17 mouse cellular contexts compared by ENCODE assay signal in genomic region chr3:79564875-79565606, GRCm38 (mm10). TPM values are rescaled to one million over a fixed set of nuclear protein-coding genes. Genes with fewer than 3 reads are reported as not detected.
DNase-seq lines count a peak whose midpoint lies in the region; ATAC-seq lines count a peak whose summit lies in the region.
"Had no signal": no experiment of that assay in that cellular context is flagged by ENCODE, and none has a peak within 500 bp of the region (broad histone marks: within the 10 kb centered on the region; RNA-seq: fewer than 3 reads in every experiment).

No protein-coding gene starts in this region.

- no peak overlapping the region; the same call in 1 of the 2 replicates for H3K4me2 ChIP-seq in heart, embryonic 12.5 days
- H3K4me2 ChIP-seq in liver, embryonic 12.5 days: peak overlapping the region; percentile 90

- no peak overlapping the region for H3K4me3 ChIP-seq in heart, embryonic 12.5 days
- H3K4me3 ChIP-seq in heart, embryonic 10.5 days: no peak overlapping the region
- H3K4me3 ChIP-seq in megakaryocyte, embryonic 14.5 days (replicated peaks): peak overlapping the region; percentile 47
- H3K4me3 ChIP-seq in liver, embryonic 12.5 days: peak overlapping the region; percentile 97
- H3K4me3 ChIP-seq in embryonic facial prominence, embryonic 10.5 days: no peak overlapping the region
- H3K4me3 ChIP-seq: forebrain, embryonic 15.5 days had no signal

- H3K36me3 ChIP-seq in heart, embryonic 12.5 days: no peaks in the 10 kb centered on the region
- no peaks in the 10 kb centered on the region for H3K36me3 ChIP-seq in heart, embryonic 10.5 days
- H3K36me3 ChIP-seq in megakaryocyte, embryonic 14.5 days (replicated peaks; ENCODE audit: low read length): no peaks in the 10 kb centered on the region
- peaks cover 3% of the 10 kb centered on the region; the same call in 1 of the 2 replicates for H3K36me3 ChIP-seq in liver, embryonic 12.5 days
- H3K36me3 ChIP-seq in embryonic facial prominence, embryonic 10.5 days (replicated peaks): no peaks in the 10 kb centered on the region
- H3K36me3 ChIP-seq: forebrain, embryonic 15.5 days had no signal

- no peak overlapping the region for H3K27ac ChIP-seq in heart, embryonic 12.5 days (ENCODE audit: poor library complexity, severe bottlenecking)
- no peak overlapping the region for H3K27ac ChIP-seq in heart, embryonic 10.5 days
- H3K27ac ChIP-seq in liver, embryonic 12.5 days: 0 out of 2 replicates have a peak overlapping the region, but pooled peaks have one; percentile 14
- no peak overlapping the region for H3K27ac ChIP-seq in embryonic facial prominence, embryonic 10.5 days (replicated peaks)
- H3K27ac ChIP-seq: forebrain, embryonic 15.5 days; hindbrain, postnatal 0 days had no signal

- 57% methylated on average over 10 of the region's 10 CpGs for WGBS in heart, embryonic 12.5 days
- WGBS in heart, embryonic 10.5 days: 56% methylated on average over 10 of the region's 10 CpGs
- 48% methylated on average over 10 of the region's 10 CpGs for WGBS in liver, embryonic 12.5 days (ENCODE audit: insufficient replicate concordance)
- WGBS in embryonic facial prominence, embryonic 10.5 days: 80% methylated on average over 10 of the region's 10 CpGs

- H3K4me1 ChIP-seq in heart, embryonic 12.5 days (replicated peaks): peaks cover 21% of the 10 kb centered on the region
- peaks cover 24% of the 10 kb centered on the region for H3K4me1 ChIP-seq in heart, embryonic 10.5 days
- H3K4me1 ChIP-seq in megakaryocyte, embryonic 14.5 days: peaks cover 34% of the 10 kb centered on the region
- H3K4me1 ChIP-seq in liver, embryonic 12.5 days: peaks cover 62% of the 10 kb centered on the region
- H3K4me1 ChIP-seq in embryonic facial prominence, embryonic 10.5 days: peaks cover 13% of the 10 kb centered on the region

- DNase-seq in heart, embryonic 10.5 days (ENCODE audit: low spot score): no peak
- no peak for DNase-seq in layer of hippocampus, postnatal 10 days (ENCODE audit: low spot score in 2 of 2)
- no peak for DNase-seq in embryonic facial prominence, embryonic 10.5 days (ENCODE audit: low spot score)
- DNase-seq: adrenal gland, postnatal 25 days; cerebellum, postnatal 10 days; heart, postnatal 4 days; layer of hippocampus, postnatal 36 days; lung, embryonic 14.5 days had no signal

- no peaks in the 10 kb centered on the region for H3K9me3 ChIP-seq in heart, embryonic 12.5 days (replicated peaks)
- no peaks in the 10 kb centered on the region for H3K9me3 ChIP-seq in heart, embryonic 10.5 days
- no peaks in the 10 kb centered on the region for H3K9me3 ChIP-seq in megakaryocyte, embryonic 14.5 days
- no peaks in the 10 kb centered on the region for H3K9me3 ChIP-seq in liver, embryonic 12.5 days (replicated peaks)
- no peaks in the 10 kb centered on the region for H3K9me3 ChIP-seq in embryonic facial prominence, embryonic 10.5 days
- H3K9me3 ChIP-seq: forebrain, embryonic 15.5 days had no signal

- H3K9ac ChIP-seq in heart, embryonic 12.5 days: peak overlapping the region; percentile 46; the same call in 1 of the 2 replicates
- peak overlapping the region; percentile 52; the same call in 1 of the 2 replicates for H3K9ac ChIP-seq in liver, embryonic 12.5 days
- H3K9ac ChIP-seq: forebrain, embryonic 15.5 days; lung, embryonic 14.5 days had no signal

- ATAC-seq in heart, embryonic 12.5 days (ENCODE audit: insufficient number of reproducible peaks, low FRiP score): no peak
- no peak for ATAC-seq in megakaryocyte, adult 5-6 weeks (ENCODE audit: poor library complexity, severe bottlenecking)
- no peak for ATAC-seq in liver, embryonic 12.5 days
- ATAC-seq: activated CD4-positive, CD25-positive, alpha-beta regulatory T cell, adult 4 months; forebrain, embryonic 15.5 days; hindbrain, postnatal 0 days; midbrain, embryonic 16.5 days; Patski had no signal

- H3K27me3 ChIP-seq in heart, embryonic 12.5 days (replicated peaks): no peaks in the 10 kb centered on the region
- H3K27me3 ChIP-seq in heart, embryonic 10.5 days (ENCODE audit: insufficient read depth, poor library complexity, severe bottlenecking): no peaks in the 10 kb centered on the region
- no peaks in the 10 kb centered on the region for H3K27me3 ChIP-seq in megakaryocyte, embryonic 14.5 days (replicated peaks)
- no peaks in the 10 kb centered on the region for H3K27me3 ChIP-seq in liver, embryonic 12.5 days (replicated peaks)
- H3K27me3 ChIP-seq in embryonic facial prominence, embryonic 10.5 days (replicated peaks; ENCODE audit: low read depth, poor library complexity, severe bottlenecking): no peaks in the 10 kb centered on the region
- H3K27me3 ChIP-seq: forebrain, embryonic 15.5 days; Patski had no signal

RNA-seq across cellular contexts. Expression of gene Fnip2, which starts 2.6 kb away (rescaled TPM):
- 5.3 and 6.3 TPM in 2 replicates for polyA plus RNA-seq in heart, embryonic 12.5 days (2016; fragmentation: Nextera tagmentation; extraction: Ambion mirVana)
- 4.7 and 5.0 TPM in 2 replicates for polyA plus RNA-seq in heart, embryonic 10.5 days (2016; fragmentation: Nextera tagmentation; extraction: Ambion mirVana)
- 0.19 and 2.8 TPM in 2 replicates for polyA plus RNA-seq in megakaryocyte, embryonic 14.5 days (2012; ENCODE audit: insufficient read depth, low replicate concordance)
- 17.9 and 21.3 TPM in 2 replicates for total RNA-seq in megakaryocyte, adult 5-6 weeks (2015)
- 16.4 and 17.1 TPM in 2 replicates for total RNA-seq in megakaryocyte, adult 5-6 weeks (2017)
- polyA plus RNA-seq in liver, embryonic 12.5 days (2016; fragmentation: Nextera tagmentation; extraction: Ambion mirVana): 8.0 and 8.3 TPM in 2 replicates
- 10 to 100 TPM; 18.1 to 19.0 TPM for total RNA-seq in layer of hippocampus, postnatal 10 days (2021)
- polyA plus RNA-seq in embryonic facial prominence, embryonic 10.5 days (2016; fragmentation: Nextera tagmentation; extraction: Ambion mirVana): 5.1 and 5.4 TPM in 2 replicates

RNA-seq across cellular contexts. Expression of gene Ppid, which starts 26.1 kb away (rescaled TPM):
- polyA plus RNA-seq in heart, embryonic 12.5 days (2016; fragmentation: Nextera tagmentation; extraction: Ambion mirVana): 121 and 122 TPM in 2 replicates
- polyA plus RNA-seq in heart, embryonic 10.5 days (2016; fragmentation: Nextera tagmentation; extraction: Ambion mirVana): 145 and 186 TPM in 2 replicates
- polyA plus RNA-seq in megakaryocyte, embryonic 14.5 days (2012; ENCODE audit: insufficient read depth, low replicate concordance): 7.8 TPM in 1 of 2 replicates, not detected in the other
- total RNA-seq in megakaryocyte, adult 5-6 weeks (2015): 61.9 and 62.0 TPM in 2 replicates
- 80.3 and 85.5 TPM in 2 replicates for total RNA-seq in megakaryocyte, adult 5-6 weeks (2017)
- polyA plus RNA-seq in liver, embryonic 12.5 days (2016; fragmentation: Nextera tagmentation; extraction: Ambion mirVana): 208 and 214 TPM in 2 replicates
- total RNA-seq in layer of hippocampus, postnatal 10 days (2021): 10 to 100 TPM; 71.5 to 79.5 TPM
- 228 and 238 TPM in 2 replicates for polyA plus RNA-seq in embryonic facial prominence, embryonic 10.5 days (2016; fragmentation: Nextera tagmentation; extraction: Ambion mirVana)

Comparison
In these comparisons a context has a peak if more than half of its experiments do, and no peak if none do; other contexts are left out.
1. H3K4me3 ChIP-seq: peak in megakaryocyte, embryonic 14.5 days (single experiment) and liver, embryonic 12.5 days (single experiment); none in heart, embryonic 12.5 days (single experiment), heart, embryonic 10.5 days (single experiment) and embryonic facial prominence, embryonic 10.5 days (single experiment).
2. RNA of gene Ppid, which starts 26.1 kb away (polyA plus RNA-seq): 228 to 238 TPM in embryonic facial prominence, embryonic 10.5 days, 208 to 214 TPM in liver, embryonic 12.5 days, 145 to 186 TPM in heart, embryonic 10.5 days and 121 to 122 TPM in heart, embryonic 12.5 days; 7.8 TPM in megakaryocyte, embryonic 14.5 days; every median in the first group is over 10 times any median in the second.